Mouse (Mus musculus): ENCODE measurements around the gene Nme2.

- TF ChIP-seq CTCF (IDR thresholded peaks at IDR 0.05; ENCODE audit: insufficient read depth, low read length): no peak
- no peak for TF ChIP-seq POLR2A (IDR thresholded peaks at IDR 0.05; ENCODE audit: borderline replicate concordance, extremely low read depth, low read depth, low read length)
These were observed 49.2 kb downstream of the Nme2 start for GRCm38 (mm10) chr11:93906834-93907233.

Measured in lung, adult 2 months (tissue).